Mouse (Mus musculus): ENCODE results near the gene Prm2. TPM values are rescaled to one million over a fixed set of nuclear protein-coding genes. Genes with fewer than 3 reads are reported as not detected.

Prm2 gene
- polyA plus RNA-seq (2016; fragmentation: Nextera tagmentation; extraction: Ambion mirVana), result not detected in 2 replicates

DNA sequence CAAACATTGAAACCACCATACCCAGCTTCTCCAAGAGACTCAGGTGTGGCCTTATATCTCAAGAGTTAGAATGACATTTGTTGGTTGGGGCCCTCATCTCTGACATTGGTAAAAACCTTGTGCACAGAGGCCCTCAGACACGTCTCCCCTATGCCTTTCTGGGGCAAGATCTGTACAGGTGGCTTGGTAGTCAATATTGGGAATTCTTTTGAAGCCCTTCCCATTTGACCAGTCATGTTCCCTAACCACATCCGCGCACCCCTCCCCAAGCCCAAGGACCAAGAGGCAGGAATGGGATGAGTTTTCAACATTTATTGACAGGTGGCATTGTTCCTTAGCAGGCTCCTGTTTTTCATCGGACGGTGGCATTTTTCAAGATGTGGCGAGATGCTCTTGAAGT is at the start of gene Prm2:
Gene Prm2, minus strand, starts transcription at position 101 of the 400 bp plus-strand sequence.
- H3K4me2 ChIP-seq (replicated peaks), result no peak within 1 kb of the TSS
- ATAC-seq (ENCODE audit: low FRiP score), result no peak
- H3K27ac ChIP-seq, result no peak within 1 kb of the TSS
- H3K9me3 ChIP-seq (replicated peaks), result no peaks in the 10 kb centered on the region
- H3K4me3 ChIP-seq, result no peak within 1 kb of the TSS
- peaks cover 24% of the 10 kb centered on the region for H3K27me3 ChIP-seq
- no peaks in the 10 kb centered on the region for H3K36me3 ChIP-seq
- no peak within 1 kb of the TSS for H3K9ac ChIP-seq
- H3K4me1 ChIP-seq, result no peaks in the 10 kb centered on the region
- WGBS, result 80% methylated on average over 6 of the region's 6 CpGs

GRCm38 (mm10) chr16:10844319-10844670 is 48.4 kb upstream of the Prm2 start:
- Histone ChIP-seq H3K4me1 (peaks cover 13% of the 10 kb centered on the region), H3K27ac (no peak overlapping the region), H3K9me3 (replicated peaks) (no peaks in the 10 kb centered on the region), H3K4me2 (replicated peaks) (no peak overlapping the region), H3K9ac (no peak overlapping the region), H3K36me3 (no peaks in the 10 kb centered on the region), H3K27me3 (no peaks in the 10 kb centered on the region), H3K4me3 (no peak overlapping the region)
- no peak for ATAC-seq (ENCODE audit: low FRiP score)
- 73% methylated on average over 6 of the region's 6 CpGs for WGBS

- Histone ChIP-seq H3K9ac (no peak overlapping the region), H3K27me3 (no peaks in the 10 kb centered on the region), H3K27ac (no peak overlapping the region), H3K36me3 (no peaks in the 10 kb centered on the region), H3K4me3 (no peak overlapping the region), H3K4me1 (peaks cover 16% of the 10 kb centered on the region), H3K9me3 (replicated peaks) (no peaks in the 10 kb centered on the region), H3K4me2 (replicated peaks) (peak overlapping the region; percentile 39)
- ATAC-seq (ENCODE audit: low FRiP score), result no peak
- WGBS, result 19% methylated on average over 18 of the region's 18 CpGs
These were observed 47.8 kb upstream of the Prm2 start for GRCm38 (mm10) chr16:10843486-10844318.

- Histone ChIP-seq H3K4me1 (peaks cover 26% of the 10 kb centered on the region), H3K9me3 (replicated peaks) (no peaks in the 10 kb centered on the region), H3K4me2 (replicated peaks) (no peak overlapping the region), H3K4me3 (no peak overlapping the region), H3K27me3 (no peaks in the 10 kb centered on the region), H3K9ac (no peak overlapping the region), H3K27ac (no peak overlapping the region), H3K36me3 (no peaks in the 10 kb centered on the region)
- no peak for ATAC-seq (ENCODE audit: low FRiP score)
- 55% methylated on average over 4 of the region's 4 CpGs for WGBS
These were observed 46.4 kb upstream of the Prm2 start for GRCm38 (mm10) chr16:10842282-10842855.

DNA sequence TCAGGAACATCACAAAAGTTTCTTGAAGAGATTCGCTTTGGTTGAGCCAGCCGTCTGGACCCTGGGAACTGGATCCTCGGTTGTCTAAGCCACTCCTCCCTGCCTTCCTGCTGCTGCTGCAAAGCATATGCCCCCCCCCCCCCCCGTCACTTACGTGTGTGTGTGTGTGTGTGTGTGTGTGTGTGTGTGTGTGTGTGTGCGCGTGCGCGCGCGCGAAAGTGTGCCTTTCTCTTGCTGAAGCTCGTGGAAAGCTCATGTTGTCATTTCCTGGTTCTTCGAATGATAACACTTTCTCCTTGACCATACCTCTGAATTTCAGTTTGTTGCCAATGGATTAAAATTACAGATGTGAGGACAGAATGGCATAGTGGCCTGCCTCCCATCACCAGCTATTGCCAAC is 44.1 kb upstream of the Prm2 start:
- ATAC-seq (ENCODE audit: low FRiP score), result no peak
- Histone ChIP-seq H3K36me3 (no peaks in the 10 kb centered on the region), H3K9me3 (replicated peaks) (no peaks in the 10 kb centered on the region), H3K27ac (no peak overlapping the region), H3K4me1 (peaks cover 36% of the 10 kb centered on the region), H3K9ac (no peak overlapping the region), H3K4me2 (replicated peaks) (no peak overlapping the region), H3K4me3 (no peak overlapping the region), H3K27me3 (no peaks in the 10 kb centered on the region)
- WGBS, result 87% methylated on average over 13 of the region's 14 CpGs

DNA sequence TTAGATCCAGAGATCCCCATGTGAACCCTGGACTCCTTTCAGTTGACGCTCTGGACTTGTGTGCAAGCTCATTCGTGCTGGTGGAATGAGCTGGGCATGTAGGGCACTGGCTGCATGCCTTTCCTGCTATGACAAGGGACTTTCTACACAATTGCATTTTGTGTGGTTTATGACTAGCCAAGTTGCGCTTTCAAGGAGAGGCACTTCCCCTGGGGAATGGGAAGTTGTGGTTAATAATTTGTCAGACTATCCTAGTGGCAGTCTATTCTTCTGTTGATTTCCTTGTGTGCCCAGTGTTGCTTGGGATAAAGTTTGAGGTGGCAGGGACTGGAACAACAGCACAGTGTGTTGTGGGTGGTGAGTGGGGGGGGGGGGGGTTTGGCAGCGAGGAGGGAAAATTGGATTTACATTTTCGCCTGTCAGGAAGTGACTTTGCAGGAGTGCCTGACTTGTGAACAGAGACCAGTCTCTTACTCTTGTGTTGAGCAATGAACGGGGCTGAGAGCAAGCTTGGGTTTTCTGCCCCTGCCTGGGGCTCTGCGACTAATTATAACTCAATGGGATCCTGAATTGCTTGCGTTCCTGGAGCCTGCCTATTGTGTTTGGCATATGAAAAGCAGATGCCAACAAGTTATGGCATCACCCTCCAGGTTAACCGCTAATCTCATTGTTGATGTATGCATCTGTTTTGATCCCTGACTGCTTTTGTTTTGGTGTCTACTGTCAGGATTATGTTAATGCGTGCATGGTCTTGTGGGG is 42.7 kb upstream of the Prm2 start:
- Histone ChIP-seq H3K4me3 (no peak overlapping the region), H3K9ac (no peak overlapping the region), H3K27ac (no peak overlapping the region), H3K9me3 (replicated peaks) (no peaks in the 10 kb centered on the region), H3K4me1 (peaks cover 31% of the 10 kb centered on the region), H3K27me3 (peaks cover 5% of the 10 kb centered on the region; the same call in 1 of the 2 replicates), H3K4me2 (replicated peaks) (no peak overlapping the region), H3K36me3 (no peaks in the 10 kb centered on the region)
- 43% methylated on average over 10 of the region's 10 CpGs for whole genome bisulfite sequencing
- ATAC-seq (ENCODE audit: low FRiP score), result no peak

GRCm38 (mm10) chr16:10837903-10838302 is 42.0 kb upstream of the Prm2 start:
- Histone ChIP-seq H3K4me3 (no peak overlapping the region), H3K36me3 (no peaks in the 10 kb centered on the region), H3K4me2 (replicated peaks) (no peak overlapping the region), H3K4me1 (peaks cover 28% of the 10 kb centered on the region), H3K9ac (no peak overlapping the region), H3K9me3 (replicated peaks) (no peaks in the 10 kb centered on the region), H3K27me3 (peaks cover 9% of the 10 kb centered on the region; the same call in 1 of the 2 replicates), H3K27ac (no peak overlapping the region)
- WGBS, result 100% methylated on average over 1 of the region's 1 CpGs
- no peak for ATAC-seq (ENCODE audit: low FRiP score)

DNA sequence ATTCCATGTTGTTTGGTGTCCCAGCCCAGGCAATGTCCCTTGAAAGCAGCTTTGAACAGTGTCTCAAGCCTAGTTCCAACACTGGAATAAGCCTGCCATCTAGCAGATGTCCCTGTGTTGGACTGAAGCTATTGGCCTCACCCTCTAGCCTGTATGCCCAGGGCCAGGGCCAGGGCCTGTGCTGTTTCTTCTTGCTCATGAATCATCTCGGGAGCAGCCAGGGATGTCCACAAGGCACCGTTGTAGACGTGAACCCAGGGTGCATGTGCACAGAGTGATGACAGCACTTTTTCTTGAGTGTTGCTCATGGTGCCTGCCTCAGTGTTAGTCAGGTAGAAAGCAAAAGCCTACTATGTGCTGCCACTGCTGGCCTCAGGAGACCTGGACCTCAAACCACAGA is 41.3 kb upstream of the Prm2 start:
- Histone ChIP-seq H3K4me1 (peaks cover 24% of the 10 kb centered on the region), H3K27me3 (peaks cover 9% of the 10 kb centered on the region; the same call in 1 of the 2 replicates), H3K27ac (no peak overlapping the region), H3K9ac (no peak overlapping the region), H3K4me3 (no peak overlapping the region), H3K4me2 (replicated peaks) (no peak overlapping the region), H3K9me3 (replicated peaks) (no peaks in the 10 kb centered on the region), H3K36me3 (no peaks in the 10 kb centered on the region)
- ATAC-seq (ENCODE audit: low FRiP score), result no peak
- 94% methylated on average over 3 of the region's 3 CpGs for WGBS

DNA sequence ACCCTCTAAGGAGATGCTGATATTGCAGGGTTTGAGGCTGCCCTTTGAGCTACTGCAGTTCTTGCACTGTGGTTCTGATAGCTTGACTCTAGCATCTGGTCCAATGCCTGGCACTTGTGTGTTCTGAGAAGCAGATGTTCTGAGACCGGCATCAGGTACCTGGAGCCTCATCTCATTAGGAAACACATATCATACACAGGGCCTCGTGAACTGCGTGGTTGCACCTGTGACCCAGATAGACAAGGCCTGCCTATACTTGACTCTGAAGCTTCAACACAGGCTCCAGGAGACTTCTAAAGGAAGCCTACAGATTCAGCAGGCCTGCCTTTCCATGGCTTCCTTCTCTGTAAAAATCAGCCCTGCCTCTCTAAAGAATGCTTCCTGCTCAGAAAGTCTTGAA is 40.5 kb upstream of the Prm2 start:
- no peak for ATAC-seq (ENCODE audit: low FRiP score)
- Histone ChIP-seq H3K4me2 (replicated peaks) (0 out of 2 replicates have a peak overlapping the region, but pooled peaks have one; percentile 91), H3K4me3 (no peak overlapping the region)

GRCm38 (mm10) chr16:10834911-10835587 is 39.1 kb upstream of the Prm2 start, which contains the start of gene Rmi2:
Gene Rmi2 (plus strand): TSS chr16:10835059.
- Histone ChIP-seq H3K9ac (peak within 1 kb of the TSS; percentile 72), H3K4me3 (peak within 1 kb of the TSS; percentile 85), H3K27ac (peak within 1 kb of the TSS; percentile 24; the same call in 1 of the 2 replicates), H3K9me3 (replicated peaks) (no peaks in the 10 kb centered on the region), H3K27me3 (peaks cover 9% of the 10 kb centered on the region; the same call in 1 of the 2 replicates), H3K36me3 (no peaks in the 10 kb centered on the region), H3K4me1 (peaks cover 23% of the 10 kb centered on the region), H3K4me2 (replicated peaks) (peak within 1 kb of the TSS; percentile 91)
- ATAC-seq (ENCODE audit: low FRiP score), result peak; percentile 93
- WGBS, result 1% methylated on average over 68 of the region's 69 CpGs

More for the DNA sequence above, 40.5 kb upstream of the Prm2 start:
- peaks cover 9% of the 10 kb centered on the region; the same call in 1 of the 2 replicates for H3K27me3 ChIP-seq
- no peak overlapping the region for H3K9ac ChIP-seq
- no peak overlapping the region for H3K27ac ChIP-seq
- H3K36me3 ChIP-seq, result no peaks in the 10 kb centered on the region
- no peaks in the 10 kb centered on the region for H3K9me3 ChIP-seq (replicated peaks)
- WGBS, result 92% methylated on average over 3 of the region's 3 CpGs
- peaks cover 23% of the 10 kb centered on the region for H3K4me1 ChIP-seq

- Histone ChIP-seq H3K27me3 (peaks cover 9% of the 10 kb centered on the region; the same call in 1 of the 2 replicates), H3K4me3 (peak overlapping the region; percentile 85), H3K4me2 (replicated peaks) (peak overlapping the region; percentile 91), H3K9me3 (replicated peaks) (no peaks in the 10 kb centered on the region), H3K4me1 (peaks cover 23% of the 10 kb centered on the region), H3K9ac (no peak overlapping the region), H3K27ac (no peak overlapping the region), H3K36me3 (no peaks in the 10 kb centered on the region)
- peak; percentile 14; the same call in 1 of the 2 replicates for ATAC-seq (ENCODE audit: low FRiP score)
- WGBS, result 10% methylated on average over 12 of the region's 12 CpGs
These were observed 38.6 kb upstream of the Prm2 start for GRCm38 (mm10) chr16:10834542-10834910.

DNA sequence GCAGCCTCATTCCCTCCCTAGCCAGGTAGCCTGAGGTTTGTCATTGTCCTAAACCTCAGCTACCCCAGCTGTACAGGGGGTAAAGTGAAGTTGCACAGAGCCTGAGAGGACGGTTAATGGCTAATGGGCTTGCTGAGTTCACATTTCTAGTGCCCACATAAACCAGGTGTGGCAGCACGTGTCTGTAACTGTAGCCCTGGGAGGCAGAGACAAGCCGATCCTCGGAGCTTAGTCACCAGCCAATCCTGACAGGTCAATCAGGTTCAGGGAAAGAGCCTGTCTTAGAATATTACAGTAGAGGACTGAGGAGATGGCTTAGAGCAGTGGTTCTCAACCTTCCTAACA is 32.5 kb upstream of the Prm2 start:
- Histone ChIP-seq H3K4me1 (no peaks in the 10 kb centered on the region), H3K9ac (no peak overlapping the region), H3K27me3 (0 out of 2 replicates have a peak, but pooled peaks cover 2% of the 10 kb centered on the region), H3K27ac (no peak overlapping the region), H3K36me3 (no peaks in the 10 kb centered on the region), H3K4me2 (replicated peaks) (no peak overlapping the region), H3K9me3 (replicated peaks) (no peaks in the 10 kb centered on the region), H3K4me3 (no peak overlapping the region)
- no peak for ATAC-seq (ENCODE audit: low FRiP score)
- 83% methylated on average over 4 of the region's 4 CpGs for WGBS

Measured in hindbrain, embryonic 12.5 days (tissue).